Mouse (Mus musculus): ENCODE measurements around the gene Ddx42.

DNA sequence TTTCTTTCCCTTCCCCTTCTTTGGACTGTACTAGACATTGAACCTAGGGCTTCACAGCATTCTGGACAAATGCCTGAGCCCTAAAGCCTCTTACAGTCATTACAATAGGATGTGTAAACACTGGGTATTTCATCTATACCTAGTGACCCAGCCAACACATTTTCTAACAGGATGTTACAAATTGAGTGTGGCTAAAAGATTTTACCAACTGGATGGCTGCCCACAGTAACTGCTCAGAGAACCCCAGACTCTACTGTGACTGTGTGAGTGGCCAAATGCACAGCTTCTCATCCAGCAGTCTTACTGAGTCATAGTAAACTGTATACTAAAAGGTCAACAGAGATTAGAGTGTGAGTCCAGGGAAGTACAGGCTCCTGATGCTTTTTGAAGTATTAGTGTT, 21.4 kb upstream of the Ddx42 start:
- TF ChIP-seq CTCF (IDR thresholded peaks at IDR 0.05; ENCODE audit: insufficient read depth, low read depth, low read length) (no peak), POLR2A (IDR thresholded peaks at IDR 0.05; ENCODE audit: insufficient read depth, low read depth, low read length) (no peak)
